Mouse (Mus musculus): ENCODE data around the gene Gm13285. TPM values are rescaled to one million over a fixed set of nuclear protein-coding genes. Genes with fewer than 3 reads are reported as not detected.
"Not testable (repeated sequence)": the region's sequence is repeated elsewhere in the genome, so short reads cannot be mapped to it uniquely, and the experiment has no call there.

Gm13285 gene
- polyA plus RNA-seq, 1 experiment from 2014 or later: 0.25 TPM

- ATAC-seq; H3K9ac ChIP-seq (replicated peaks); H3K27me3 ChIP-seq (ENCODE audit: insufficient read depth, low read length); DNase-seq; H3K4me2 ChIP-seq (ENCODE audit: low read depth, low read length); H3K27ac ChIP-seq (ENCODE audit: low read depth); H3K36me3 ChIP-seq (replicated peaks; ENCODE audit: insufficient read depth, low read length); H3K4me1 ChIP-seq (ENCODE audit: insufficient read depth); H3K4me3 ChIP-seq (ENCODE audit: low read depth, low read length); H3K9me3 ChIP-seq (ENCODE audit: low read length): not testable (repeated sequence)
- WGBS (ENCODE audit: insufficient replicate concordance): no CpG with 5 or more reads among the region's 34 CpGs
- peak; percentile 41 for TF ChIP-seq CTCF (IDR thresholded peaks at IDR 0.05; ENCODE audit: low read depth)
Observed at GRCm38 (mm10) chr4:88805761-88806160, 6.3 kb downstream of the Gm13285 start.

- DNase-seq (no peak), ATAC-seq (no peak)
- H3K4me3 ChIP-seq (ENCODE audit: low read depth, low read length): no peak within 1 kb of the TSS
- no peak for TF ChIP-seq CTCF (IDR thresholded peaks at IDR 0.05; ENCODE audit: low read depth)
- no peak for TF ChIP-seq EP300 (IDR thresholded peaks at IDR 0.05; ENCODE audit: low read depth)
- WGBS (ENCODE audit: insufficient replicate concordance): 53% methylated on average over 3 of the region's 3 CpGs
- no peaks in the 10 kb centered on the region for H3K4me1 ChIP-seq (ENCODE audit: insufficient read depth)
- no peaks in the 10 kb centered on the region for H3K9me3 ChIP-seq (ENCODE audit: low read length)
- no peak within 1 kb of the TSS for H3K9ac ChIP-seq (replicated peaks)
- H3K36me3 ChIP-seq (replicated peaks; ENCODE audit: insufficient read depth, low read length): no peaks in the 10 kb centered on the region
- no peaks in the 10 kb centered on the region for H3K27me3 ChIP-seq (ENCODE audit: insufficient read depth, low read length)
- H3K27ac ChIP-seq (ENCODE audit: low read depth): no peak within 1 kb of the TSS
- no peak within 1 kb of the TSS for H3K4me2 ChIP-seq (ENCODE audit: low read depth, low read length)
Observed at GRCm38 (mm10) chr4:88815928-88816327, 16.5 kb downstream of the Gm13285 start, which contains the start of gene Ifna7. TSS of gene Ifna7 (plus strand) at chr4:88816228.

GRCm38 (mm10) chr4:88819659-88820058 lies 20.2 kb downstream of the Gm13285 start, which contains the start of gene Ifna11:
TSS of gene Ifna11 (plus strand) at chr4:88819959.
- Histone ChIP-seq H3K4me1 (ENCODE audit: insufficient read depth) (no peaks in the 10 kb centered on the region), H3K27me3 (ENCODE audit: insufficient read depth, low read length) (no peaks in the 10 kb centered on the region), H3K4me2 (ENCODE audit: low read depth, low read length) (no peak within 1 kb of the TSS), H3K27ac (ENCODE audit: low read depth) (no peak within 1 kb of the TSS), H3K9ac (replicated peaks) (no peak within 1 kb of the TSS), H3K4me3 (ENCODE audit: low read depth, low read length) (no peak within 1 kb of the TSS), H3K36me3 (replicated peaks; ENCODE audit: insufficient read depth, low read length) (no peaks in the 10 kb centered on the region), H3K9me3 (ENCODE audit: low read length) (no peaks in the 10 kb centered on the region)
- DNase-seq: no peak
- no peak for ATAC-seq
- no peak for TF ChIP-seq EP300 (IDR thresholded peaks at IDR 0.05; ENCODE audit: low read depth)
- WGBS (ENCODE audit: insufficient replicate concordance): 60% methylated on average over 1 of the region's 1 CpGs

- WGBS (ENCODE audit: insufficient replicate concordance): 23% methylated on average over 4 of the region's 4 CpGs
- H3K36me3 ChIP-seq (replicated peaks; ENCODE audit: insufficient read depth, low read length): no peaks in the 10 kb centered on the region
- H3K4me1 ChIP-seq (ENCODE audit: insufficient read depth): no peaks in the 10 kb centered on the region
- DNase-seq (no peak), ATAC-seq (no peak)
- H3K4me3 ChIP-seq (ENCODE audit: low read depth, low read length): no peak overlapping the region
- no peak overlapping the region for H3K4me2 ChIP-seq (ENCODE audit: low read depth, low read length)
- no peak overlapping the region for H3K9ac ChIP-seq (replicated peaks)
- H3K27me3 ChIP-seq (ENCODE audit: insufficient read depth, low read length): no peaks in the 10 kb centered on the region
- no peak overlapping the region for H3K27ac ChIP-seq (ENCODE audit: low read depth)
- no peaks in the 10 kb centered on the region for H3K9me3 ChIP-seq (ENCODE audit: low read length)
- TF ChIP-seq EP300 (IDR thresholded peaks at IDR 0.05; ENCODE audit: low read depth): no peak
- TF ChIP-seq CTCF (IDR thresholded peaks at IDR 0.05; ENCODE audit: low read depth): peak; percentile 53
Observed at GRCm38 (mm10) chr4:88822995-88823394, 23.5 kb downstream of the Gm13285 start.

- H3K27ac ChIP-seq (ENCODE audit: low read depth); H3K4me1 ChIP-seq (ENCODE audit: insufficient read depth); H3K4me2 ChIP-seq (ENCODE audit: low read depth, low read length); H3K9me3 ChIP-seq (ENCODE audit: low read length); H3K9ac ChIP-seq (replicated peaks); DNase-seq; H3K4me3 ChIP-seq (ENCODE audit: low read depth, low read length); H3K27me3 ChIP-seq (ENCODE audit: insufficient read depth, low read length); ATAC-seq; H3K36me3 ChIP-seq (replicated peaks; ENCODE audit: insufficient read depth, low read length): not testable (repeated sequence)
Observed at GRCm38 (mm10) chr4:88827116-88827515, 27.7 kb downstream of the Gm13285 start, which contains the start of gene Ifna6. TSS of gene Ifna6 (plus strand) at chr4:88827416.

- H3K27ac ChIP-seq (ENCODE audit: low read depth): no peak overlapping the region
- 24% methylated on average over 4 of the region's 4 CpGs for WGBS (ENCODE audit: insufficient replicate concordance)
- H3K36me3 ChIP-seq (replicated peaks; ENCODE audit: insufficient read depth, low read length): no peaks in the 10 kb centered on the region
- no peak overlapping the region for H3K4me2 ChIP-seq (ENCODE audit: low read depth, low read length)
- no peaks in the 10 kb centered on the region for H3K27me3 ChIP-seq (ENCODE audit: insufficient read depth, low read length)
- no peak for TF ChIP-seq EP300 (IDR thresholded peaks at IDR 0.05; ENCODE audit: low read depth)
- peak; percentile 44 for TF ChIP-seq CTCF (IDR thresholded peaks at IDR 0.05; ENCODE audit: low read depth)
- DNase-seq: no peak
- no peaks in the 10 kb centered on the region for H3K9me3 ChIP-seq (ENCODE audit: low read length)
- H3K9ac ChIP-seq (replicated peaks): no peak overlapping the region
- no peak for ATAC-seq
- H3K4me1 ChIP-seq (ENCODE audit: insufficient read depth): no peaks in the 10 kb centered on the region
- no peak overlapping the region for H3K4me3 ChIP-seq (ENCODE audit: low read depth, low read length)
Observed at GRCm38 (mm10) chr4:88830523-88830922, 31.1 kb downstream of the Gm13285 start.

GRCm38 (mm10) chr4:88835225-88835624 lies 35.8 kb downstream of the Gm13285 start, which contains the start of gene Ifna5:
TSS of gene Ifna5 (plus strand) at chr4:88835525.
- not testable (repeated sequence) for H3K4me2 ChIP-seq (ENCODE audit: low read depth, low read length); H3K27me3 ChIP-seq (ENCODE audit: insufficient read depth, low read length); H3K9ac ChIP-seq (replicated peaks); H3K27ac ChIP-seq (ENCODE audit: low read depth); H3K36me3 ChIP-seq (replicated peaks; ENCODE audit: insufficient read depth, low read length); H3K4me3 ChIP-seq (ENCODE audit: low read depth, low read length); H3K9me3 ChIP-seq (ENCODE audit: low read length); ATAC-seq; DNase-seq; H3K4me1 ChIP-seq (ENCODE audit: insufficient read depth)
- 75% methylated on average over 1 of the region's 1 CpGs for WGBS (ENCODE audit: insufficient replicate concordance)
